Mouse (Mus musculus): Measurements from ENCODE around the gene Camk1d.

DNA sequence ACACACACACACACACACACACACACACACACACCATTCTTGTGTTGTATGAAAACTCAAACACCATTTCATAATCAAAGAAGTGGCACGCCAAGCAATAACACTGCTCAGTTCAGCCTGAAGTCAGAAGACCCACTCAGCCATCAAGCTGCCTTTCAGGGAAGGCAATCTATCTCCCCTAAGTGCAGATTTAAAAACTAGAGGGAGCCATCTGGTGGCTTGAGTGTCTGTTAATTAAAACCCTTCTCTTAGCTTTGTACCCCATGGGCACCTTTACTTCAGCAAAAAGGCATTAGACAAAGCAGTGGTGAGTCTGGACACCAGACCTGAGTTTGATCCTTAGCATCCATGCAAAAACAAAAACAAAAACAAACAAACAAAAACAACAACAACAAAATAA lies 317.9 kb downstream of the Camk1d start:
- TF ChIP-seq CTCF (IDR thresholded peaks at IDR 0.05; ENCODE audit: borderline replicate concordance, insufficient read depth, low read depth, low read length) = no peak
- TF ChIP-seq POLR2A (IDR thresholded peaks at IDR 0.05; ENCODE audit: borderline replicate concordance, insufficient read depth, low read length) = no peak
